Mouse (Mus musculus) heart, adult 2 months (tissue): ENCODE results near the gene Itpkb.

Experiments
- CTCF ChIP-seq: fragments of 200-600 bp; IDR thresholded peaks from 2 replicates; pipeline ENCODE4 v1.8.1; 2022; ENCODE audit warnings: antibody characterized with exemption, mild to moderate bottlenecking, moderate library complexity
- EP300 ChIP-seq: fragments of 200-500 bp; IDR thresholded peaks from 2 replicates; pipeline ENCODE4 v1.6.1; 2011; ENCODE audit warnings: low read depth, low read length, control low read depth; ENCODE audit not compliant: insufficient read depth
- POLR2A ChIP-seq: fragments of 200-500 bp; IDR thresholded peaks from 2 replicates; pipeline ENCODE4 v1.6.1; 2011; ENCODE audit warnings: mild to moderate bottlenecking, low read depth, low read length, control low read depth; ENCODE audit not compliant: insufficient read depth

- TF ChIP-seq CTCF (no peak), POLR2A (no peak), EP300 (no peak)
These were observed 25.9 kb downstream of the Itpkb start for GRCm38 (mm10) chr1:180356176-180356575.
